Mouse (Mus musculus): Measurements from ENCODE around the gene Prkcq.

- no peak for TF ChIP-seq POLR2A (IDR thresholded peaks at IDR 0.05; ENCODE audit: control insufficient read depth, low read depth, low read length)
- no peak for TF ChIP-seq CTCF (IDR thresholded peaks at IDR 0.05; ENCODE audit: control insufficient read depth, insufficient read depth, insufficient replicate concordance, low read depth, low read length)
Measured at GRCm38 (mm10) chr2:11299366-11299765, 127.5 kb downstream of the Prkcq start.
